Mouse (Mus musculus) bone marrow, adult 2 months (tissue): Measurements from ENCODE around the gene Erc2. TPM values are rescaled to one million over a fixed set of nuclear protein-coding genes. Genes with fewer than 3 reads are reported as not detected.

Experiments
- H3K27ac ChIP-seq: fragments of 200-500 bp; 2 replicates; pipeline ENCODE4 v1.5.1; 2012; ENCODE audit warnings: low read depth, mild to moderate bottlenecking, control low read depth, inconsistent platforms, low read length; ENCODE audit not compliant: control insufficient read depth, poor library complexity, insufficient read depth
- H3K4me1 ChIP-seq: fragments of 200-500 bp; 2 replicates; pipeline ENCODE4 v1.6.1; 2011; ENCODE audit warnings: low read length; ENCODE audit not compliant: control insufficient read depth, insufficient read depth
- H3K4me3 ChIP-seq: fragments of 200-500 bp; replicated peaks from 2 replicates; pipeline ENCODE3; 2011; ENCODE audit warnings: mild to moderate bottlenecking, low read depth, low read length, control low read depth; ENCODE audit not compliant: control insufficient read depth
- CTCF ChIP-seq: fragments of 200-500 bp; IDR thresholded peaks from 2 replicates; pipeline ENCODE4 v1.5.1; 2011; ENCODE audit warnings: low read length, control low read depth; ENCODE audit not compliant: control insufficient read depth, insufficient read depth
- POLR2A ChIP-seq: fragments of 200-500 bp; IDR thresholded peaks from 2 replicates; pipeline ENCODE4 v1.6.1; 2011; ENCODE audit warnings: low read depth, mild to moderate bottlenecking, control low read depth, low read length, borderline replicate concordance; ENCODE audit not compliant: control insufficient read depth
- WGBS: fragments of 180-500 bp; shearing (Covaris S2); methylation state at CpG from one replicate; pipeline ENCODE4 v1.1.7; 2018; 5-methylcytosine and 5-hydroxymethylcytosine counted together
- polyA plus RNA-seq: library from polyadenylated mRNA; stranded (reverse); fragments of >200 nt; gene quantifications from 2 replicates; pipeline ENCODE4 v1.2.4, GENCODE M21; 2011; ENCODE audit warnings: low replicate concordance; ENCODE audit not compliant: missing spikeins, insufficient read depth, insufficient read length

The Erc2 gene
- polyA plus RNA-seq, 1 experiment = not detected

GRCm38 (mm10) chr14:27642981-27643380 lies 20.8 kb downstream of the Erc2 start:
- TF ChIP-seq POLR2A = no peak
- no peak for TF ChIP-seq CTCF
- WGBS = 60% methylated on average over 2 of the region's 2 CpGs
- Histone ChIP-seq H3K27ac (no peak overlapping the region), H3K4me3 (no peak overlapping the region), H3K4me1 (no peaks in the 10 kb centered on the region)

GRCm38 (mm10) chr14:27654670-27655069 lies 32.4 kb downstream of the Erc2 start:
- H3K4me1 ChIP-seq = no peaks in the 10 kb centered on the region
- no peak overlapping the region for H3K4me3 ChIP-seq
- WGBS = 32% methylated on average over 11 of the region's 11 CpGs
- TF ChIP-seq POLR2A (no peak), CTCF (no peak)
- H3K27ac ChIP-seq = no peak overlapping the region

DNA sequence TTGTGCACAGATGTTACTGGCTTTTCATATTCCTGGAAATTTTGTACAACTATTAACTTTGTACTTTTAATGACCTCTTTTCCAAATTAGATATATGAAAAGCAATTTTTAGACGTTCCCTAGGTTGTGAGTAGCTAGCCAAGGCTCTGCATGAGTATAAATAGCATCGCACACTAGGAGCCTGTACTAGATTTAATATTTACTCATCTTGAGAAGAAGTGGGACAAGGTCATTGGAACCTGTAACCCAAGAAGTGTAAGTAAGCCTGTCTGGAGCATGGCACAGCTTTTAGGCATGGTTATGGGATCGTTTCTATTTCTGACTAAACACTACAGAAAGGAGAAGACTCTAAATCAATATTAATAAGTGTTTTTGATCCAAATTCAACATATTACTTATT lies 36.4 kb downstream of the Erc2 start:
- no peak overlapping the region for H3K27ac ChIP-seq
- 66% methylated on average over 3 of the region's 3 CpGs for WGBS
- H3K4me1 ChIP-seq = no peaks in the 10 kb centered on the region
- H3K4me3 ChIP-seq = no peak overlapping the region
- TF ChIP-seq POLR2A = no peak
- no peak for TF ChIP-seq CTCF

- Histone ChIP-seq H3K27ac (no peak overlapping the region), H3K4me1 (no peaks in the 10 kb centered on the region), H3K4me3 (no peak overlapping the region)
- TF ChIP-seq POLR2A (no peak), CTCF (no peak)
- WGBS = 65% methylated on average over 4 of the region's 4 CpGs
Observed at GRCm38 (mm10) chr14:27661466-27661865, 39.2 kb downstream of the Erc2 start.

GRCm38 (mm10) chr14:27662251-27662650 lies 40.0 kb downstream of the Erc2 start:
- TF ChIP-seq POLR2A (no peak), CTCF (no peak)
- Histone ChIP-seq H3K4me3 (no peak overlapping the region), H3K4me1 (no peaks in the 10 kb centered on the region), H3K27ac (no peak overlapping the region)

GRCm38 (mm10) chr14:27667016-27667852 lies 45.0 kb downstream of the Erc2 start:
- no peak overlapping the region for H3K27ac ChIP-seq

DNA sequence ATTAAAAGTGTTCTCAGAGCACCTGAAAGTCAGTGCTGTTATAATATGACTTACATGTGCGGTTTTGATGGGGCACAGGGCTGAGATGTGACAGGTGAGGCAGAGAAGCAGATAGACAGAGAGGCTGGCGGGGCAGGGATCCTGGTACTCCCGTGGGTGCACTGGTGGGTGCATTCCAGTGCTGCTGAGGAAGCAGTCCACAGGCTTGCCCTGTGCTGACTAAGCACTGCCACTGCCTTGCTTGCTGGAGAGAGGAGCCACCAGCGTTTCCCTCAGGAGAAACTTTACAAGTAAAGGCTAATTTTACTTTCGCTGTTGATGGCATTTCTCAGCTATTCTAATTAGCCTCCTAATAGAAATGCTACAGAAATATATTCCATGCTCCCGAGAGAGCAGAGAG lies 45.9 kb downstream of the Erc2 start:
- WGBS = 68% methylated on average over 6 of the region's 6 CpGs
- TF ChIP-seq POLR2A (no peak), CTCF (no peak)
- H3K27ac ChIP-seq = no peak overlapping the region
- no peak overlapping the region for H3K4me3 ChIP-seq
- no peaks in the 10 kb centered on the region for H3K4me1 ChIP-seq

More at GRCm38 (mm10) chr14:27667016-27667852, 45.0 kb downstream of the Erc2 start:
- TF ChIP-seq CTCF (no peak), POLR2A (no peak)
- no peaks in the 10 kb centered on the region for H3K4me1 ChIP-seq
- 78% methylated on average over 11 of the region's 11 CpGs for WGBS
- H3K4me3 ChIP-seq = no peak overlapping the region

DNA sequence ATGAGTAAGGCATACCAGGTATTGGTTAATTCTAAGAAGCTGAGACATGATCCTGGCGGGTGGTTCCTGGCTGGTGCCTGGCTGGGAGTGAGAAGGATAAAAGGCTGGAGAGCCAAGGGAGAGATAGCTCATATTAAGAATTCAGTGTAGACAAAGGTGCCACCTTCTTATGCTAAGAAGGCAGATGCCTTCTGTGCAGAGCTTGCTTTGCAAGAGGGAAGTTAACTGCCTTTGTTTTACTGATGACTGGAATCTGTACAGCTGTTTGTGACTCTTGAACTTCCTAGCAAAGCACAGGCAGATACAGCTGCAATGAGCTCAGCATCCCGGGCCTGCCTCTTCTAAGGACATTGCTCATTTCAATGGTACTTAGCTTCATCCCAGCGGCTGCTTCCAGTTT lies 47.7 kb downstream of the Erc2 start:
- H3K27ac ChIP-seq = no peak overlapping the region
- TF ChIP-seq CTCF (no peak), POLR2A (no peak)
- 71% methylated on average over 3 of the region's 3 CpGs for WGBS

More for the DNA sequence above, 47.7 kb downstream of the Erc2 start:
- no peak overlapping the region for H3K4me3 ChIP-seq
- no peaks in the 10 kb centered on the region for H3K4me1 ChIP-seq
